Mouse (Mus musculus): ENCODE measurements around the gene Wbp2. TPM values are rescaled to one million over a fixed set of nuclear protein-coding genes. Genes with fewer than 3 reads are reported as not detected.

Wbp2 gene
- total RNA-seq, 2 experiments from 2014 or later = 126 to 136 TPM

GRCm38 (mm10) chr11:116034584-116034983, 52.2 kb downstream of the Wbp2 start:
- DNase-seq (ENCODE audit: low spot score in 2 of 2) = no peak

- no peak for DNase-seq (ENCODE audit: low spot score in 2 of 2)
Observed at GRCm38 (mm10) chr11:116030898-116031845, 55.6 kb downstream of the Wbp2 start.

- peak; percentile 85 to 93 for DNase-seq (ENCODE audit: low spot score in 2 of 2)
Observed at GRCm38 (mm10) chr11:116030088-116030897, 56.5 kb downstream of the Wbp2 start, which contains the start of gene Unk. Unk (plus strand) TSS chr11:116030322.

- DNase-seq (ENCODE audit: low spot score in 2 of 2) = no peak
Observed at GRCm38 (mm10) chr11:116029086-116029865, 57.5 kb downstream of the Wbp2 start.

Other genes with a start within 250 kb of the Wbp2 start
- 1 to 10 TPM; 1.1 to 6.8 TPM for gene Myo15b, start 228.6 kb downstream of the Wbp2 start, total RNA-seq (2021)
- gene Smim5, start 187.0 kb downstream of the Wbp2 start, total RNA-seq (2021) = 1 to 10 TPM; 2.1 to 2.3 TPM
- 1 to 10 TPM in 1 of 2 experiments, not detected in 1; 1.8 TPM for gene Smim6, start 175.0 kb downstream of the Wbp2 start, total RNA-seq (2021)
- 10 to 100 TPM; 44.9 to 51.5 TPM for gene Sap30bp, start 153.7 kb downstream of the Wbp2 start, total RNA-seq (2021)
- 10 to 100 TPM; 28.6 to 28.8 TPM for gene Recql5, start 153.5 kb downstream of the Wbp2 start, total RNA-seq (2021)
- 1 to 10 TPM; 5.0 to 8.7 TPM for gene Itgb4, start 112.3 kb downstream of the Wbp2 start, total RNA-seq (2021)
- 10 to 100 TPM; 70.2 to 88.6 TPM for gene Galk1, start 74.3 kb downstream of the Wbp2 start, total RNA-seq (2021)
- gene H3f3b, start 59.0 kb downstream of the Wbp2 start, total RNA-seq (2021) = 100 to 1,000 TPM; 751 to 846 TPM
- gene Unk, start 56.7 kb downstream of the Wbp2 start, total RNA-seq (2021) = 10 to 100 TPM; 41.3 to 45.5 TPM
- gene Unc13d, start 9.0 kb downstream of the Wbp2 start, total RNA-seq (2021) = 1 to 10 TPM; 1.1 to 2.4 TPM
- 10 to 100 TPM; 21.3 to 23.9 TPM for gene Trim47, start 40.2 kb upstream of the Wbp2 start, total RNA-seq (2021)
- 1 to 10 TPM; 8.2 to 8.5 TPM for gene Trim65, start 44.1 kb upstream of the Wbp2 start, total RNA-seq (2021)
- gene Mrpl38, start 51.9 kb upstream of the Wbp2 start, total RNA-seq (2021) = 10 to 100 TPM; 75.4 to 81.6 TPM
- gene Fbf1, start 81.2 kb upstream of the Wbp2 start, total RNA-seq (2021) = 10 to 100 TPM; 57.7 to 63.5 TPM
- gene Ten1, start 111.9 kb upstream of the Wbp2 start, total RNA-seq (2021) = 10 to 100 TPM; 31.6 to 32.9 TPM
- 100 to 1,000 TPM; 100 to 111 TPM for gene Acox1, start 112.0 kb upstream of the Wbp2 start, total RNA-seq (2021)
- gene Evpl, start 151.1 kb upstream of the Wbp2 start, total RNA-seq (2021) = 1 to 10 TPM; 2.2 to 4.3 TPM
- 10 to 100 TPM; 79.7 to 81.2 TPM for gene Srp68, start 187.2 kb upstream of the Wbp2 start, total RNA-seq (2021)
- gene Galr2, start 193.9 kb upstream of the Wbp2 start, total RNA-seq (2021) = under 1 TPM; 0.20 to 0.28 TPM
- 10 to 100 TPM; 80.2 to 88.5 TPM for gene Exoc7, start 220.2 kb upstream of the Wbp2 start, total RNA-seq (2021)
- under 1 TPM; 0.37 to 0.90 TPM for gene Foxj1, start 248.4 kb upstream of the Wbp2 start, total RNA-seq (2021)